Mouse (Mus musculus): ENCODE data around the gene Tdgf1. TPM values are rescaled to one million over a fixed set of nuclear protein-coding genes. Genes with fewer than 3 reads are reported as not detected.
A peak's percentile ranks its signal among the peaks of the same experiment; 100 is the strongest.

The Tdgf1 gene
- total RNA-seq, 2 experiments from 2014 or later: 0.49 TPM

DNA sequence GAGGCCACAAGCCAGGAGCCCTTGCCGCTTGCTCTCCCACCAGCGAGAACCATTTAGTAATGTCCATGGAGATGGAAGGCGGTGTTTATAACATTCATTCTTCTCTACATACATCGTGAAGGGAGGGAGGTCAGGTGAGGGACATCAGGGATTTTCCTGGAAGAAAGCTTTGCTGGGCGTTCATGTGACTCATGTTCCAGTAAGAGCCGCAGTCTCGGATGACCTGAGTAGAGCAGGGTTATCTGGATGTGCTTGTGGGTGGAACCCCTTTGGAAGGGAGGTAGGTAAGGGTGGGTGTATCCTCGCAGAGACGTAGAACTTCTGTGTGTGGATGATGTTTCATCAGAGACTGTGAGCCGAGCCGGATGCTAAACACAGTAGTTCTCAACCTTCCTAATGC is 5.4 kb upstream of the Tdgf1 start, which contains the start of gene Lrrc2:
Lrrc2 (plus strand) TSS at position 149 of the 400 bp plus-strand sequence.
- no peak within 1 kb of the TSS for H3K27ac ChIP-seq
- H3K4me3 ChIP-seq: no peak within 1 kb of the TSS
- TF ChIP-seq CTCF (conservative IDR thresholded peaks at IDR 0.05): no peak
- DNase-seq (ENCODE audit: low spot score in 2 of 2): no peak

DNA sequence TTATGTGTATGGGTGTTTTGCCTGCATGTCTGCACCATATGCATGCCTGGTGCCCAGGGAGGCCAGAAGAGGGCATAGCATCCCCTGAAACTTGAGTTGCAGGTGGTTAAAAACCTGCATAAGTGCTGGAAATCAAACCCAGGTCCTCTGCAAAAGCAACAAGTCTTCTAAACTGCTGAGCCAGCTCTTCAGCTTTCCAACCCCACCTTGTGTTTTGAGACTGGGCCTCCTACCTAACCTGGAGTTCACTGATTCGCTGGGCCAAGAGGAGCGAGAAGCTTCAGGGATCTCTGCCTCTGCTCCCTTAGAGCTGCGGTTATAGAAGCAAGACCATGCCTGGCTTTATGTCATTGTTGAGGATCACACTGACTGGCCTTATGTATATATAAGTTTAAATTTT is 4.2 kb upstream of the Tdgf1 start:
- Histone ChIP-seq H3K4me3 (no peak overlapping the region), H3K27ac (no peak overlapping the region)
- DNase-seq (ENCODE audit: low spot score in 2 of 2): no peak
- TF ChIP-seq CTCF (conservative IDR thresholded peaks at IDR 0.05): no peak

GRCm38 (mm10) chr9:110948813-110949310 is 2.9 kb upstream of the Tdgf1 start:
- no peak for DNase-seq (ENCODE audit: low spot score in 2 of 2)
- TF ChIP-seq CTCF (conservative IDR thresholded peaks at IDR 0.05): no peak
- H3K4me3 ChIP-seq: no peak overlapping the region
- no peak overlapping the region for H3K27ac ChIP-seq

DNA sequence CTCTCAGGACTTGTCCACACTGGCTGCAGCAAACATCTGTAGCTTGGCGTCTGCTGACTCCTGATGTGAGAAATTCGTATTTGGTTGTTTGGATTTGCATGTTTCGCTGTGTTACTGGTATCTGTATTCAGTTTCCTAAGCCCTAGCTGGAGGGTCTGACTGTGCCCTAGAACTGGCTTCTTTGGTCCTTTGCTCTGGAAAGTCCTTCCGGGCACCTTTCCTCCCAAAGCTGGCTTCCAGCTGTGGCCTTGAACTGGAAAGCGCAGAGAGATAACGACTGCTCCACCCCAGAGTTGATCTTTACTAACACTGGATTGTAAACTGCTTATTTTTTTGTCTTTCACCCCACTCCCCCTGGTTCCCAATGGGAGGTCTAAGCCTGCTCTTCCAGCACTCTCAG is 1.9 kb upstream of the Tdgf1 start:
- no peak for DNase-seq (ENCODE audit: low spot score in 2 of 2)
- Histone ChIP-seq H3K4me3 (no peak overlapping the region), H3K27ac (no peak overlapping the region)
- TF ChIP-seq CTCF (conservative IDR thresholded peaks at IDR 0.05): no peak

DNA sequence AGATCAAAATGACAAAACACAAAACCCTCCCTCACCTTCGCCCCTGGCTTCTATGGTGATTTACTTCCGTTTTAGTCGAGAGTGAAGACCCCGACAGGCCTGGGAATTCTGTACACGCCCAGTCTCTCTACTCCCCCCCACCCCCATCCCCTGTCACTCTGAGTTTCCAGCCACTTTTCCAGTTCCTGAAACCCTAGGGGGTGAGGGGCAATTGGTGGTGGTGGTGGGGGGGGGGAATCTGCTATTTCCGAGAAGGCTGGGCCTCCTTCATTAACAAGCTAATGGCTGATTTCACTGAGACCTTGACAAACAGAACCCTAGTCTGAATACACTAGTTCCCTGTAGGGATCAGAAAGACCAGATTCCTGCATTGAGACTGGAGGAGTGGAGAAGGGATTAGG is 1.3 kb upstream of the Tdgf1 start:
- H3K4me3 ChIP-seq: no peak overlapping the region
- no peak overlapping the region for H3K27ac ChIP-seq
- DNase-seq (ENCODE audit: low spot score in 2 of 2): no peak
- no peak for TF ChIP-seq CTCF (conservative IDR thresholded peaks at IDR 0.05)

DNA sequence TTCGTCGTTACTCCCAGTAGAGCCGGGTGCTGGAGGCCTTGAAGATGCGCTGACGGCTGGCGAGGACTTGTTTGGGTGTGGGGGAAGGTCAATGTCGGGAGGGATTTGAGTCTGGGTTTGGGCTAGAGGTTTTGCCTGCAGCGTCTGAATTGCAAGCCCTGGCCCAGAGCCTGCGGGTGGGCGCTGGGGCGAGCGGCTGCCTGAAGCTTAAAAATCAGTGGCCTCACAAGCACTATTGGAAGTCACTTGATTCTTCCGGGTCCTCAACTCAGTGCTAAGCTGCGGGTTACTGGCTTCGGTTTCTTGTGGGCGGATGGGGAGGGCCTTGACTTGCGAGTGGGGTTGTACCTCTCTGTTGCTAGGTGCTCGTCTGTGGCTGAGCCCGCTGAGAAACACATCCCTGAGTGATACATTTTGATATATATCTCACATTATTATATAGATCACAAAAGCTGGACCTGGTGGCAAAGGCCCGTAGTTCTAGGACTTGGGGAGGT is 638 bp upstream of the Tdgf1 start:
- no peak overlapping the region for H3K4me3 ChIP-seq
- TF ChIP-seq CTCF (conservative IDR thresholded peaks at IDR 0.05): no peak
- no peak overlapping the region for H3K27ac ChIP-seq
- DNase-seq (ENCODE audit: low spot score in 2 of 2): no peak

- TF ChIP-seq CTCF (conservative IDR thresholded peaks at IDR 0.05): no peak
- Histone ChIP-seq H3K4me3 (no peak overlapping the region), H3K27ac (no peak overlapping the region)
- DNase-seq (ENCODE audit: low spot score in 2 of 2): no peak
Observed at GRCm38 (mm10) chr9:110945343-110945742, 615 bp downstream of the Tdgf1 start.

DNA sequence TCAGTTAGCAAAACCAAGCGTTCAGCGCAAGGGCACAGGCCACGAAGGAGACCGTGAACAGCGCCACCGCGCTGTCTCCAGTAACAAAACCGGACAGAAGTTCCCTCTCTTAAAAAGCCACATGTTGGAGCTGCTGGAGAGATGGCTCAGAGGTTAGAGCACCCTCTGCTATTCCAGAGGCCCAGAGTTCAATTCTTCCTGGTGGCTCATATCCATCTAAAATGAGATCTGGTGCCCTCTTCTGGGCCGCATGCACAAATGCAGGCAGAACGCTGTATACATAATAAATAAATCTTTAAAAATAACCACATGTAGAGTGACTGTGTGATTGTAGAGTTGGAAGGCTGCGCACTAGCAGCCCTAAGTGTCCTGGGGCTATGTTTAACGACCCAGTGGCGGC is 1.7 kb downstream of the Tdgf1 start:
- no peak overlapping the region for H3K4me3 ChIP-seq
- DNase-seq (ENCODE audit: low spot score in 2 of 2): no peak
- no peak overlapping the region for H3K27ac ChIP-seq
- peak; percentile 84 for TF ChIP-seq CTCF (conservative IDR thresholded peaks at IDR 0.05)

- no peak for DNase-seq (ENCODE audit: low spot score in 2 of 2)
- Histone ChIP-seq H3K4me3 (no peak overlapping the region), H3K27ac (0 out of 2 replicates have a peak overlapping the region, but pooled peaks have one; percentile 18)
- TF ChIP-seq CTCF (conservative IDR thresholded peaks at IDR 0.05): peak; percentile 48
Observed at GRCm38 (mm10) chr9:110937506-110938490, 8.2 kb downstream of the Tdgf1 start.

DNA sequence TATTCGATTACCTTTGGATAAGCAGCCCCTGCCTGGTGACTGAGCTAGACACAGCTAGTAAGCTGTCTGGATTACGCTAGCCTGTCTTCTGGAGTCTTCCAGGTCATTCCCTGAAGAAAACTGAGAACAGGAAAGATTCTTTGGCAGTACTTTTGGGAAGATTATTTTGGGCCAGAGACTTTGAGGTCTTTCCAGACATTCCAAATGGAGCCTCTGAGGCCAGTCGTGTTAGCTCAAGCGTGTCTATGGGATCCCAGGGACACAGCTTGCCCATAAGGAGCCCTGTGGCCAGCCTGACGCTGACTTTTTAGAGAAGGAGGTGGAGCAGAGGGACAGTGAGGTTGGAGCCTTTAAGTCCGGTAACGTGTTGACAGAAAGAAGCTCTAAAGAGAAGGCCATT is 10.0 kb downstream of the Tdgf1 start:
- no peak for TF ChIP-seq CTCF (conservative IDR thresholded peaks at IDR 0.05)
- H3K27ac ChIP-seq: peak overlapping the region; percentile 88; the same call in 1 of the 2 replicates

GRCm38 (mm10) chr9:110933850-110934437 is 12.0 kb downstream of the Tdgf1 start:
- DNase-seq (ENCODE audit: low spot score in 2 of 2): peak; percentile 62 to 74
- Histone ChIP-seq H3K4me3 (no peak overlapping the region), H3K27ac (peak overlapping the region; percentile 88)
- no peak for TF ChIP-seq CTCF (conservative IDR thresholded peaks at IDR 0.05)

More for the DNA sequence above, 10.0 kb downstream of the Tdgf1 start:
- H3K4me3 ChIP-seq: no peak overlapping the region
- no peak for DNase-seq (ENCODE audit: low spot score in 2 of 2)

DNA sequence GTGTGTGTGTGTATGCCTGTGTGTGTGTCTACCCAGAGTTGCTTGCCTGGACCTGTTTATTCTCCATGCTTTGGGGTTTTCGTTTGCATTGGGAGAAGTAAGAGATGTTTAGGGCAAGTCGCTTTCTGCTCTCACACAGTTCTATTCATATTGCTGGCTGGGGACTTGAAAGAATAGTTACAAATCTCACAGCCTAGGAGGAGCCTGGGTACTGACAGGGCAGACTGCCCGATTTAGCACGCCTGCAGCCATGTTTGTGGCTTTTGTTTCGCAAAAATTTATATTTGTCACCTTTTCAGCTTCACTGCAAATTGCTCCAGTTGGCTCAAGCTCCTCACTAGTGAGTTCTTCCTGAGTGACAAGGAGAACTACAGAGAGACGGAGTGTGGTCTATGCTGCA is 14.4 kb downstream of the Tdgf1 start:
- TF ChIP-seq CTCF (conservative IDR thresholded peaks at IDR 0.05): no peak
- H3K4me3 ChIP-seq: no peak overlapping the region
- no peak overlapping the region for H3K27ac ChIP-seq
- no peak for DNase-seq (ENCODE audit: low spot score in 2 of 2)

DNA sequence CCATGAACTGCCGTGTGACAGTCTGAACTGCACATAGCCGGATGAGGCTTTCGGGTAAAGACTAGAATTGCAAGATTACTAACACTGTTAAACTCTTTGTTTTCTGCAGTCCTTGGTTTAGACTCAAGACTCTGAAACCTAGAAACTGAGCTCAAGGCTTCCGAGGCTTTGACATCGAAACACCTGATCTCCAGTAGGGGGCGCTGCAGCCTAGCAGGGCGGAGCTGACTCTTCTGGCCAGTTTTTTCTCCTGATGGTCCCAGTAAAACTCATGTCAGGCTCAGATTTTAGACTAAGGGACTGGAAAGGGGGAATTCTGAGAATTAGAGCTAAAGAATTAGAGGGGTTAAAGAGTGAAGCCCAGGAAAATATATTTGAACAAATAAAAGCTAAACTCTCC is 23.2 kb downstream of the Tdgf1 start:
- peak in 1 of 2 experiments; percentile 81 for DNase-seq (ENCODE audit: low spot score in 2 of 2)
- no peak overlapping the region for H3K4me3 ChIP-seq
- peak; percentile 99 for TF ChIP-seq CTCF (conservative IDR thresholded peaks at IDR 0.05)
- no peak overlapping the region for H3K27ac ChIP-seq

Measured in layer of hippocampus, adult 2 months (tissue).